Mouse (Mus musculus): ENCODE measurements around the gene Hmg20a. TPM values are rescaled to one million over a fixed set of nuclear protein-coding genes. Genes with fewer than 3 reads are reported as not detected.

Gene Hmg20a
- polyA plus RNA-seq, 1 experiment from 2014 or later, result 13.2 TPM

DNA sequence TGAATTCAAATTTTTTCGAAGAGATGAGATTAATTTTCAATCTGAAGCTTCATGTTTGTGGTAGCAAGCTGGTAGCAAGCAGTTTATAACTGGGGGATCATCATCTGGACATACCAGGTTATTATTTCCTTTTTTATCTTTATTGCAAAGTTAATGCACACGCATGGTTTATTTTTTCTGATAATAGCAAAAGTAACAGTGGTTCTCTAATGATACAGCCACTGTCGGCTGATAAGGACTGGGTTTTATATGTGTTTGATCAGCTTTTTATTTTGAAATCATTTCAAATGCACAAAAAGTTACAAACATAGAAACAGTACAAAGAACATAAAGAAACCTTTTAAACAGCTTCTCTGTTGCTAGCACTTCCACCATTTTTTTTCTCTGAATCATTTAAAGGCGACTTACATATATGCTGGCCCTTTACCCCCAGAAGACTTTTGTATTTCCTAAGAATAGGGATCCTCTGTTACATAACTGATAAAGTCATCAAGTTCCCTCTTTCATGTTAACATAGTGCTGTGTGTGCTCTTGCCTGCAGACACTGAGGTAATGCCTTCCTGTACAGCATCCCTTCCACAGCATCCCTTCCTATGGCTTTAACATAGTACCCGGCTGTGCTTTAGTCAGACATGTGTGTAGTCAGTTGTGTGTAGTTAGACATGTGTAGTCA is 60.7 kb downstream of the Hmg20a start:
- WGBS (ENCODE audit: insufficient replicate concordance), result 61% methylated on average over 5 of the region's 5 CpGs
- ATAC-seq (ENCODE audit: low read depth), result no peak
- no peak overlapping the region for H3K9ac ChIP-seq

DNA sequence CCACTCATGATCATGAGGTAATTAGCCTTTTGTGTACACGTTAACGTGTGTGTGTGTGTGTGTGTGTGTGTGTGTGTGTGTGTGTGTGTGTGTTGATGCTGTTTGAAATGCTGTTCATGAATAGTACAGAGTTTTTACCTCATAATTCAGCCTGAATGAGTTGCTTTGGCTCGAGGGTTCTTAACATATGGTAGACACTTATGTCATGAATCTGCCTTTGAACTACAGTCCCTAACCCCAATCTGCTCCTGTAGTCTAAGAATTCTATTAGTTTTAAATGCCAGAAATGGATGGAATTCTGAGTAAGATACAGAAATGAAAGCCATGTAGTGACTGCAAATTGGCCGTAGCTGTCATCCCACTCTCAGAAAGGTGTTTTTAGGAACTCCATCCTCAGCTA is 64.2 kb downstream of the Hmg20a start:
- Histone ChIP-seq H3K4me1 (replicated peaks) (peaks cover 8% of the 10 kb centered on the region), H3K4me3 (replicated peaks) (no peak overlapping the region), H3K4me2 (no peak overlapping the region), H3K9ac (no peak overlapping the region), H3K27ac (no peak overlapping the region), H3K27me3 (no peaks in the 10 kb centered on the region), H3K36me3 (peaks cover 16% of the 10 kb centered on the region), H3K9me3 (replicated peaks) (no peaks in the 10 kb centered on the region)
- 83% methylated on average over 4 of the region's 4 CpGs for WGBS (ENCODE audit: insufficient replicate concordance)
- no peak for DNase-seq
- ATAC-seq (ENCODE audit: low read depth), result no peak

More for the DNA sequence above, 60.7 kb downstream of the Hmg20a start:
- Histone ChIP-seq H3K27ac (no peak overlapping the region), H3K36me3 (peaks cover 24% of the 10 kb centered on the region), H3K4me1 (replicated peaks) (no peaks in the 10 kb centered on the region; the same call in 1 of the 2 replicates), H3K4me2 (no peak overlapping the region), H3K9me3 (replicated peaks) (no peaks in the 10 kb centered on the region), H3K27me3 (no peaks in the 10 kb centered on the region), H3K4me3 (replicated peaks) (no peak overlapping the region)
- no peak for DNase-seq

DNA sequence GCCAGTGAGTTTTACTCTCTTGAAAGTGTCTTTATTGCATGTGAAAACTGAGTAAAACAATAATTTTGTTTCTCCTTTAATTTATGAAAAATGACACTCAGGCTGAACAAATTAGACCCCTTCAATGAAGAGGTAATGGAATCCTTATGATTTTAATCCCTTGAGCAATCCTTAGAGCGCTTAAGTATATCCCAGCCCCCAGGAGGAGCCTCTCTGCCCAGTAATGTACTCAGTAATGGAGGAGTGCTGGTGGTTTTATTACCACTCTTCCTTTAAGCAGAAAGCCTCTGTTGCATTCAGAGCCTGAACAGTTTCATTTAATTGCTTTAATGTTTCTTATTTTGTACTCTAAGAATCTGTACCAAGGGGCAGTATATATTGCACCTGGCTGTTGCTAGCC is 67.0 kb downstream of the Hmg20a start:
- Histone ChIP-seq H3K4me1 (replicated peaks) (peaks cover 16% of the 10 kb centered on the region), H3K36me3 (peaks cover 33% of the 10 kb centered on the region), H3K9me3 (replicated peaks) (no peaks in the 10 kb centered on the region), H3K27me3 (no peaks in the 10 kb centered on the region), H3K4me3 (replicated peaks) (no peak overlapping the region), H3K4me2 (no peak overlapping the region), H3K27ac (no peak overlapping the region), H3K9ac (no peak overlapping the region)
- ATAC-seq (ENCODE audit: low read depth) (no peak), DNase-seq (no peak)
- 86% methylated on average over 1 of the region's 1 CpGs for WGBS (ENCODE audit: insufficient replicate concordance)

DNA sequence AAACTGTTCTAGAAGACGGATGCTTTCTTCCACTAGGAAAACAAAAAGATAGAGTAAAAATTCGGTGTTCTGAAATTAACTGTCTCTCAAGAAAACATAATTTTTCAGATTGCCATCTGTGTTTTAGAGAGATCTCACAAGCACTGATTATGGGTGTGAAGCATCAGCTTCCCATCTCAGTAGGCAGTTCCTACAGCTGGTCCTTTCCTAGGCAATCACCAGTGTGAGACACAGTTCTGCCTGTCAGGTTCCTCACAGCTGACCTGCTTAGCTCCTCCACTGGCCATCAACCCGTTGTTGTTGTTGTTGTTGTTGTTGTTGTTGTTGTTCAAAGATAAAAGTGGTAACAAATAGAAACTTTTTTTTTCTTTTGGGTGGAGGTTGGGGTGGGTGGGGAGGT is 67.7 kb downstream of the Hmg20a start:
- H3K27me3 ChIP-seq, result no peaks in the 10 kb centered on the region
- no peak for ATAC-seq (ENCODE audit: low read depth)
- H3K27ac ChIP-seq, result no peak overlapping the region
- H3K4me2 ChIP-seq, result no peak overlapping the region
- no peaks in the 10 kb centered on the region for H3K9me3 ChIP-seq (replicated peaks)
- peaks cover 16% of the 10 kb centered on the region for H3K4me1 ChIP-seq (replicated peaks)
- H3K9ac ChIP-seq, result no peak overlapping the region
- no peak for DNase-seq
- H3K4me3 ChIP-seq (replicated peaks), result no peak overlapping the region
- WGBS (ENCODE audit: insufficient replicate concordance), result 64% methylated on average over 3 of the region's 3 CpGs
- H3K36me3 ChIP-seq, result peaks cover 37% of the 10 kb centered on the region

DNA sequence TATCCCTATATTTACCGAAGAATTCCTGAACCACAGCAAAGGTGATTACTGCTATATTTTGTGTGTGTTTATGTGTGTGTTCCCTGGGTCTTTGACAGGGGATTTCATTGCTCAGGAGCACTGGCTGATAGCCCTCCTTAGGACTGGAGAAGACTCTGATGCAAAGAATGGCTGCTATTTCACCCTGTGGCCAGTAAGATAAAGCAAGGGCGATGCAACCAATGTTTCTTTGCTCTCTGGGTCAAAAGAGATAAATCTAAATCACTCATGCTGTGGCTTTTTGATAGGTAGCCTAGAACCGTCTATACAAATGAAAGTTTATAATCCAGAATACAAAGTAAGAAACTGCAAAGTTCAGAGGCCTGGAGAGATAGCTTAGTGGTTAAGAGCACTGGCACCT is 69.2 kb downstream of the Hmg20a start:
- H3K36me3 ChIP-seq, result peaks cover 46% of the 10 kb centered on the region
- no peak overlapping the region for H3K9ac ChIP-seq
- no peak overlapping the region for H3K27ac ChIP-seq
- DNase-seq (no peak), ATAC-seq (ENCODE audit: low read depth) (peak; percentile 67)
- H3K27me3 ChIP-seq, result no peaks in the 10 kb centered on the region
- no peak overlapping the region for H3K4me2 ChIP-seq
- no peak overlapping the region for H3K4me3 ChIP-seq (replicated peaks)
- 37% methylated on average over 3 of the region's 3 CpGs for WGBS (ENCODE audit: insufficient replicate concordance)
- H3K4me1 ChIP-seq (replicated peaks), result peaks cover 16% of the 10 kb centered on the region
- no peaks in the 10 kb centered on the region for H3K9me3 ChIP-seq (replicated peaks)

DNA sequence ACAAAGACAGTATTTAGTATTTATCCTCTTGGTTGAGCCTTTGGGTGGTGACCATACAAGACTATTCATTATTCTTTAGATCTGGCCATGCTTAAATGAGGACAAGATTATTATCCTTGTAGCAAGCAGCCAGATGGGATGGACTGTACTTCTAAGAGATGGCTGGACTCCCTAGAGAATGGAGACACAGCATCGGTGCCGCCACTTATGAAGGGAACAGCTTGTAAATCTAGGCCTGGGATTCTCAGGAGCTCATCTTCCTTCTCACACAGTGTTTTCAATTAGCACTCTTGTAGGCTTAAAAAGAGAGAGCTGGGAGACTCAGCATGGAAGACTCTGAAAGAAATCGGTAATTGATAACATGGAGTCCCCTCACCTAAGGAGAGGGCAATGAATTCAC is 74.0 kb downstream of the Hmg20a start:
- no peaks in the 10 kb centered on the region for H3K9me3 ChIP-seq (replicated peaks)
- H3K4me1 ChIP-seq (replicated peaks), result peaks cover 20% of the 10 kb centered on the region
- WGBS (ENCODE audit: insufficient replicate concordance), result 83% methylated on average over 3 of the region's 3 CpGs
- no peak overlapping the region for H3K4me3 ChIP-seq (replicated peaks)
- no peaks in the 10 kb centered on the region for H3K27me3 ChIP-seq
- DNase-seq, result no peak
- 0 out of 2 replicates have a peak overlapping the region, but pooled peaks have one; percentile 19 for H3K27ac ChIP-seq
- H3K36me3 ChIP-seq, result peaks cover 47% of the 10 kb centered on the region
- H3K4me2 ChIP-seq, result no peak overlapping the region
- ATAC-seq (ENCODE audit: low read depth), result no peak
- no peak overlapping the region for H3K9ac ChIP-seq

DNA sequence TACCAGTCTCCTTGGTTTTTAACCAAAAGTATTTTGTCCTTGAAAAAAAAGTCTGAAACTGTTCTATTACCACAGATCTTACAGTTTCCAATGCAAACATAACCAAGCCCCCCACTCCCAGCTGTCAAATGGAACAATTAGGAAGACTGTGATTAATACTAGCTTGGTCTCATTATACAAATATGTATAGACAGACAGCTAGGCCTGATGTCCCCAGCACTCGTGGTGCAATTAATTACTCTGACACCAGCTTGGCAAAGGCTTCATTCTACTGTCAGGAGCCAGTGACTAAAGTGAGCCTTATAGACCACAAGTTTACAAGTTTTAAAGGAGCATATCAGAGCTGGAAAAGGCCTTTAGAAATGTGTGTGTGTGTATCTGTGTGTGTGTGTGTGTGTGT is 74.5 kb downstream of the Hmg20a start:
- no peaks in the 10 kb centered on the region for H3K9me3 ChIP-seq (replicated peaks)
- no peak overlapping the region for H3K27ac ChIP-seq
- H3K27me3 ChIP-seq, result no peaks in the 10 kb centered on the region
- H3K4me2 ChIP-seq, result no peak overlapping the region
- ATAC-seq (ENCODE audit: low read depth) (no peak), DNase-seq (no peak)
- WGBS (ENCODE audit: insufficient replicate concordance), result 51% methylated on average over 1 of the region's 1 CpGs
- peaks cover 14% of the 10 kb centered on the region for H3K4me1 ChIP-seq (replicated peaks)
- peaks cover 47% of the 10 kb centered on the region for H3K36me3 ChIP-seq
- H3K4me3 ChIP-seq (replicated peaks), result no peak overlapping the region
- no peak overlapping the region for H3K9ac ChIP-seq

DNA sequence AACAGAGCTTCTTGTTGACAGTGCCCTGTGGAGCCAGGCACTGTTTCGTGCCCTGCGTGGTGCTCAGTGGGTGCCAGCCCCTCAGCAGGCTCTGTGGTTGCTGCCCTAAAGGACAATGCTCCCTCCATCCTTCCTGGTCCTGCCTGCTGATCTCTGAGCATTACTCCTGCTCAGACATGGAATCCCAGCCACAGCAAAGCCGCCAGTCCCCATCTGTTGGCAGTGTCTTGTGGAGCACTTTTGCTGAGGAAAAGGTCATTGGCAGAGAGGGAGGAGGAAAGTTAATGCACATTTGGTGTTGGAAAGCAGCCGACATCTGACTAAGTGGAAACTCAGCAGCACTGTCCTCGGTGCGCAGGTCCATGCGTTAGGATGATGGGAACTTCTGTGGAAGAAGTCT is 76.7 kb downstream of the Hmg20a start:
- H3K4me1 ChIP-seq (replicated peaks), result peaks cover 12% of the 10 kb centered on the region
- peaks cover 31% of the 10 kb centered on the region for H3K36me3 ChIP-seq
- H3K9ac ChIP-seq, result no peak overlapping the region
- H3K4me3 ChIP-seq (replicated peaks), result no peak overlapping the region
- H3K27me3 ChIP-seq, result no peaks in the 10 kb centered on the region
- no peak for DNase-seq
- WGBS (ENCODE audit: insufficient replicate concordance), result 68% methylated on average over 7 of the region's 7 CpGs
- no peak overlapping the region for H3K4me2 ChIP-seq
- H3K9me3 ChIP-seq (replicated peaks), result no peaks in the 10 kb centered on the region
- H3K27ac ChIP-seq, result no peak overlapping the region
- no peak for ATAC-seq (ENCODE audit: low read depth)

DNA sequence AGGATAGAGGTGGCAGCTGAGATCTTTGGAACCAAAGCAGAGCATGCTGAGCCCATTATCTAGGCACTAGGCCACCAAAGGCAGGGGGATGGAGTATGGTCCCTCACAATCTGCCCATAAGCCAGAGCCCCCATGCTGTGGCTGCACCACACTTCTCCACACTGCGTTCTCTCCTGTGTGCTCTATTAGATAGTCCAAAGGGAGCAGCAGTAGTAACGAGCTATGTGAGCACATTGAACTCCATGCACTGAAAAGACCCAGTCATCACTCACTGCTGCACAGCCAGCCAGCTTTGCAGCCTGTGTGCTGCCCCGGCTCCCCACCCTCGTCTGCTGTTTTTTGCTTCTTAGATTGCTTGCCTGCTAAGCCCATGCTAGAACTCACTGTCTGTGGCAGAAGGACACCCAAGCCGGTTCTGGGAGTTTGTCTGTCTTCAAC is 77.4 kb downstream of the Hmg20a start:
- Histone ChIP-seq H3K9me3 (replicated peaks) (no peaks in the 10 kb centered on the region), H3K4me1 (replicated peaks) (peaks cover 12% of the 10 kb centered on the region), H3K27ac (no peak overlapping the region), H3K36me3 (peaks cover 25% of the 10 kb centered on the region), H3K9ac (no peak overlapping the region), H3K27me3 (no peaks in the 10 kb centered on the region), H3K4me3 (replicated peaks) (no peak overlapping the region), H3K4me2 (no peak overlapping the region)
- 37% methylated on average over 5 of the region's 5 CpGs for WGBS (ENCODE audit: insufficient replicate concordance)
- DNase-seq (no peak), ATAC-seq (ENCODE audit: low read depth) (no peak)

DNA sequence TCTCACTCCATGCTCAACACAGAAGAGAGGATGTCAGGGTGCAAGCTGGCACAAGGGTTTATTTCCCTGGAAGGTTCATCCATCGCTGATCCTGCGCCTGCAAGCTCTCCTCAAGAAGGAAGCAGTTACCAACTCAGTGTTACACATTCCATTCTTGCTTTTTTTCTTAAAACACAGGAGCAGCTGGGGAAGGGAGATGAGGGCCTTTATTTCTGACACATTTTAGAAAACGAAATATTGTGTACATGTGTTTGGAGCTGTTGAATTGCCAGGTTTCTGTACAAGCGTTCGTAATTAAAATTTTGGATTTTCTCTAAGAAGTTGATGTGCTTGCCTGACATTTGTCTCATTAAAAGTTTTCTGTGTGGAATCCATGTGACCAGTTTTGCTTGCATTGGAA is 78.2 kb downstream of the Hmg20a start:
- no peaks in the 10 kb centered on the region for H3K27me3 ChIP-seq
- H3K27ac ChIP-seq, result no peak overlapping the region; the same call in 1 of the 2 replicates
- peaks cover 17% of the 10 kb centered on the region for H3K36me3 ChIP-seq
- no peaks in the 10 kb centered on the region for H3K9me3 ChIP-seq (replicated peaks)
- 74% methylated on average over 5 of the region's 5 CpGs for WGBS (ENCODE audit: insufficient replicate concordance)
- DNase-seq (no peak), ATAC-seq (ENCODE audit: low read depth) (no peak)
- H3K4me2 ChIP-seq, result no peak overlapping the region
- H3K4me1 ChIP-seq (replicated peaks), result peaks cover 12% of the 10 kb centered on the region
- no peak overlapping the region for H3K9ac ChIP-seq
- H3K4me3 ChIP-seq (replicated peaks), result no peak overlapping the region

DNA sequence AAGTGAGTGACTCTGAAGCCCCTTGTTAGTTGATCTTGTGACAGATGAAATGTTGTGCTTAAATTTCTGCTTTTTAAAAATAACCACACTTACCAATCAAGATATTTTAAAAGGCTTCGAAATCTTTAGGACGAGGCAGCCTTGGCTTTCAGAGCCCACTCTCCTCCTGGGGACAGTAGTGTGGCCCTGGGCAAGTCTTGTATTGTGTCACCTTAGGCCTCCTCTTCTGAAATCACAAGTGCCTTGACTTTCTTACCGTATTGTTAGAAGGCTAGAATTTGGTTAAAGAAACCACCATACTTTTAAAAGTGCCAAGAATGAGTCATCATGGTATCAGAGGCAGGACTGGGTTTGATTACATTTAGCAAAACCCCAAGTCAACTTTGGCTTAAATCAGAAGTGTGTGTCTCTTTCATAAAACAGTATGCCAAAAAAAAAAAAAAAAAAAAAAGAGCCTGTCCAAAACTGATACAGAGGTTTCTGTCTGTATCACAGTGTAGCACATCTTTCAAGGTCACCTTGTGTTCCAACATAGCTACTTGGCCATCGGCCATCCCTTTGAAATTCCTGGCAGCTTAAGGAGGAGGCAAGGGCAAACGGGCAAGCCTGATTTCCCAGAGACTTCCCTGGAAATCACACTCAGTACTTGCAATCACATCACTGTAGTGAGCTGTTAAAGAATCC is 78.9 kb downstream of the Hmg20a start:
- H3K27ac ChIP-seq, result no peak overlapping the region
- no peaks in the 10 kb centered on the region for H3K9me3 ChIP-seq (replicated peaks)
- peaks cover 10% of the 10 kb centered on the region for H3K36me3 ChIP-seq
- ATAC-seq (ENCODE audit: low read depth), result no peak
- H3K4me2 ChIP-seq, result no peak overlapping the region
- no peak overlapping the region for H3K4me3 ChIP-seq (replicated peaks)
- peaks cover 16% of the 10 kb centered on the region for H3K4me1 ChIP-seq (replicated peaks)
- no peak for DNase-seq
- no peak overlapping the region for H3K9ac ChIP-seq
- 67% methylated on average over 5 of the region's 5 CpGs for WGBS (ENCODE audit: insufficient replicate concordance)
- no peaks in the 10 kb centered on the region for H3K27me3 ChIP-seq
